Mouse (Mus musculus): Measurements from ENCODE around the gene Zfp579.

GRCm38 (mm10) chr7:5014251-5015117 is 18.5 kb upstream of the Zfp579 start, which contains the start of the genes Zfp524 and Fiz1:
- TF ChIP-seq POLR2A (IDR thresholded peaks at IDR 0.05; ENCODE audit: extremely low read depth, insufficient read depth, low read length) (0 out of 2 replicates have a peak, but pooled peaks have one; percentile 41), CTCF (IDR thresholded peaks at IDR 0.05; ENCODE audit: extremely low read depth, insufficient read depth, low read length) (no peak)

Data from cortical plate, adult 2 months (tissue).